Mouse (Mus musculus): ENCODE measurements around the gene Cacnb2. TPM values are rescaled to one million over a fixed set of nuclear protein-coding genes. Genes with fewer than 3 reads are reported as not detected.

The Cacnb2 gene
- polyA plus RNA-seq, 1 experiment from 2014 or later, result 0.95 TPM

GRCm38 (mm10) chr2:14984029-14984428 is 381.1 kb downstream of the Cacnb2 start:
- 85% methylated on average over 11 of the region's 11 CpGs for WGBS
- no peak for DNase-seq (ENCODE audit: low spot score)
- Histone ChIP-seq H3K36me3 (ENCODE audit: control insufficient read depth, insufficient read depth, low read length) (no peaks in the 10 kb centered on the region), H3K4me1 (replicated peaks; ENCODE audit: control insufficient read depth, insufficient read depth, low read length) (no peaks in the 10 kb centered on the region), H3K9me3 (ENCODE audit: control insufficient read depth, low read length) (no peaks in the 10 kb centered on the region), H3K4me3 (ENCODE audit: low read depth, low read length) (no peak overlapping the region), H3K27me3 (replicated peaks; ENCODE audit: control insufficient read depth, insufficient read depth, low read length) (no peaks in the 10 kb centered on the region), H3K27ac (ENCODE audit: low read depth, low read length) (no peak overlapping the region), H3K4me2 (no peak overlapping the region), H3K9ac (ENCODE audit: low read depth, low read length) (no peak overlapping the region)
- ATAC-seq (replicated peaks; ENCODE audit: low FRiP score), result no peak

- H3K27ac ChIP-seq (ENCODE audit: low read depth, low read length), result no peak overlapping the region
- ATAC-seq (replicated peaks; ENCODE audit: low FRiP score) (no peak), DNase-seq (ENCODE audit: low spot score) (no peak)
- no peak overlapping the region for H3K4me3 ChIP-seq (ENCODE audit: low read depth, low read length)
- H3K4me1 ChIP-seq (replicated peaks; ENCODE audit: control insufficient read depth, insufficient read depth, low read length), result no peaks in the 10 kb centered on the region
- H3K9ac ChIP-seq (ENCODE audit: low read depth, low read length), result no peak overlapping the region
- no peaks in the 10 kb centered on the region for H3K27me3 ChIP-seq (replicated peaks; ENCODE audit: control insufficient read depth, insufficient read depth, low read length)
- H3K4me2 ChIP-seq, result no peak overlapping the region
- no peaks in the 10 kb centered on the region for H3K9me3 ChIP-seq (ENCODE audit: control insufficient read depth, low read length)
- 80% methylated on average over 4 of the region's 4 CpGs for WGBS
- H3K36me3 ChIP-seq (ENCODE audit: control insufficient read depth, insufficient read depth, low read length), result no peaks in the 10 kb centered on the region
Observed at GRCm38 (mm10) chr2:14988451-14988850, 385.6 kb downstream of the Cacnb2 start.

- Histone ChIP-seq H3K4me1 (replicated peaks; ENCODE audit: control insufficient read depth, insufficient read depth, low read length) (no peaks in the 10 kb centered on the region), H3K4me3 (ENCODE audit: low read depth, low read length) (no peak overlapping the region), H3K27ac (ENCODE audit: low read depth, low read length) (no peak overlapping the region), H3K27me3 (replicated peaks; ENCODE audit: control insufficient read depth, insufficient read depth, low read length) (no peaks in the 10 kb centered on the region), H3K4me2 (no peak overlapping the region), H3K36me3 (ENCODE audit: control insufficient read depth, insufficient read depth, low read length) (no peaks in the 10 kb centered on the region), H3K9me3 (ENCODE audit: control insufficient read depth, low read length) (no peaks in the 10 kb centered on the region), H3K9ac (ENCODE audit: low read depth, low read length) (no peak overlapping the region)
- WGBS, result 81% methylated on average over 4 of the region's 4 CpGs
- ATAC-seq (replicated peaks; ENCODE audit: low FRiP score) (no peak), DNase-seq (ENCODE audit: low spot score) (no peak)
Observed at GRCm38 (mm10) chr2:14989350-14989749, 386.5 kb downstream of the Cacnb2 start.

GRCm38 (mm10) chr2:14992531-14992930 is 389.6 kb downstream of the Cacnb2 start:
- H3K36me3 ChIP-seq (ENCODE audit: control insufficient read depth, insufficient read depth, low read length), result no peaks in the 10 kb centered on the region
- H3K27ac ChIP-seq (ENCODE audit: low read depth, low read length), result no peak overlapping the region
- no peak overlapping the region for H3K4me3 ChIP-seq (ENCODE audit: low read depth, low read length)
- no peaks in the 10 kb centered on the region for H3K27me3 ChIP-seq (replicated peaks; ENCODE audit: control insufficient read depth, insufficient read depth, low read length)
- WGBS, result 85% methylated on average over 4 of the region's 4 CpGs
- H3K9me3 ChIP-seq (ENCODE audit: control insufficient read depth, low read length), result no peaks in the 10 kb centered on the region
- H3K9ac ChIP-seq (ENCODE audit: low read depth, low read length), result no peak overlapping the region
- DNase-seq (ENCODE audit: low spot score), result no peak
- no peaks in the 10 kb centered on the region for H3K4me1 ChIP-seq (replicated peaks; ENCODE audit: control insufficient read depth, insufficient read depth, low read length)
- no peak overlapping the region for H3K4me2 ChIP-seq
- ATAC-seq (replicated peaks; ENCODE audit: low FRiP score), result no peak

GRCm38 (mm10) chr2:14996036-14996435 is 393.1 kb downstream of the Cacnb2 start:
- WGBS, result 86% methylated on average over 4 of the region's 4 CpGs
- ATAC-seq (replicated peaks; ENCODE audit: low FRiP score), result no peak

GRCm38 (mm10) chr2:14997836-14998235 is 394.9 kb downstream of the Cacnb2 start:
- Histone ChIP-seq H3K27me3 (replicated peaks; ENCODE audit: control insufficient read depth, insufficient read depth, low read length) (no peaks in the 10 kb centered on the region), H3K9me3 (ENCODE audit: control insufficient read depth, low read length) (no peaks in the 10 kb centered on the region), H3K9ac (ENCODE audit: low read depth, low read length) (no peak overlapping the region), H3K36me3 (ENCODE audit: control insufficient read depth, insufficient read depth, low read length) (no peaks in the 10 kb centered on the region), H3K4me2 (no peak overlapping the region), H3K4me3 (ENCODE audit: low read depth, low read length) (no peak overlapping the region), H3K4me1 (replicated peaks; ENCODE audit: control insufficient read depth, insufficient read depth, low read length) (no peaks in the 10 kb centered on the region), H3K27ac (ENCODE audit: low read depth, low read length) (no peak overlapping the region)
- ATAC-seq (replicated peaks; ENCODE audit: low FRiP score), result no peak
- 81% methylated on average over 5 of the region's 5 CpGs for WGBS
- DNase-seq (ENCODE audit: low spot score), result no peak

More at GRCm38 (mm10) chr2:14996036-14996435, 393.1 kb downstream of the Cacnb2 start:
- Histone ChIP-seq H3K27ac (ENCODE audit: low read depth, low read length) (no peak overlapping the region), H3K4me3 (ENCODE audit: low read depth, low read length) (no peak overlapping the region), H3K4me2 (no peak overlapping the region), H3K36me3 (ENCODE audit: control insufficient read depth, insufficient read depth, low read length) (no peaks in the 10 kb centered on the region), H3K9ac (ENCODE audit: low read depth, low read length) (no peak overlapping the region), H3K27me3 (replicated peaks; ENCODE audit: control insufficient read depth, insufficient read depth, low read length) (no peaks in the 10 kb centered on the region), H3K9me3 (ENCODE audit: control insufficient read depth, low read length) (no peaks in the 10 kb centered on the region), H3K4me1 (replicated peaks; ENCODE audit: control insufficient read depth, insufficient read depth, low read length) (no peaks in the 10 kb centered on the region)
- no peak for DNase-seq (ENCODE audit: low spot score)

GRCm38 (mm10) chr2:15007531-15007930 is 404.6 kb downstream of the Cacnb2 start:
- H3K36me3 ChIP-seq (ENCODE audit: control insufficient read depth, insufficient read depth, low read length), result no peaks in the 10 kb centered on the region
- no peak overlapping the region for H3K4me2 ChIP-seq
- no peaks in the 10 kb centered on the region for H3K4me1 ChIP-seq (replicated peaks; ENCODE audit: control insufficient read depth, insufficient read depth, low read length)
- H3K9me3 ChIP-seq (ENCODE audit: control insufficient read depth, low read length), result no peaks in the 10 kb centered on the region
- H3K4me3 ChIP-seq (ENCODE audit: low read depth, low read length), result no peak overlapping the region
- 88% methylated on average over 3 of the region's 3 CpGs for WGBS
- DNase-seq (ENCODE audit: low spot score) (no peak), ATAC-seq (replicated peaks; ENCODE audit: low FRiP score) (no peak)
- H3K27ac ChIP-seq (ENCODE audit: low read depth, low read length), result no peak overlapping the region
- H3K27me3 ChIP-seq (replicated peaks; ENCODE audit: control insufficient read depth, insufficient read depth, low read length), result no peaks in the 10 kb centered on the region
- no peak overlapping the region for H3K9ac ChIP-seq (ENCODE audit: low read depth, low read length)

GRCm38 (mm10) chr2:15008072-15008471 is 405.2 kb downstream of the Cacnb2 start:
- WGBS, result 86% methylated on average over 1 of the region's 1 CpGs
- Histone ChIP-seq H3K36me3 (ENCODE audit: control insufficient read depth, insufficient read depth, low read length) (no peaks in the 10 kb centered on the region), H3K4me2 (no peak overlapping the region), H3K4me3 (ENCODE audit: low read depth, low read length) (no peak overlapping the region), H3K27ac (ENCODE audit: low read depth, low read length) (no peak overlapping the region), H3K9ac (ENCODE audit: low read depth, low read length) (no peak overlapping the region), H3K4me1 (replicated peaks; ENCODE audit: control insufficient read depth, insufficient read depth, low read length) (no peaks in the 10 kb centered on the region), H3K9me3 (ENCODE audit: control insufficient read depth, low read length) (no peaks in the 10 kb centered on the region), H3K27me3 (replicated peaks; ENCODE audit: control insufficient read depth, insufficient read depth, low read length) (no peaks in the 10 kb centered on the region)
- DNase-seq (ENCODE audit: low spot score) (no peak), ATAC-seq (replicated peaks; ENCODE audit: low FRiP score) (no peak)

GRCm38 (mm10) chr2:15026817-15027216 is 423.9 kb downstream of the Cacnb2 start:
- H3K4me1 ChIP-seq (replicated peaks; ENCODE audit: control insufficient read depth, insufficient read depth, low read length), result no peaks in the 10 kb centered on the region
- H3K9ac ChIP-seq (ENCODE audit: low read depth, low read length), result no peak overlapping the region
- ATAC-seq (replicated peaks; ENCODE audit: low FRiP score), result no peak
- 88% methylated on average over 3 of the region's 3 CpGs for WGBS
- H3K27ac ChIP-seq (ENCODE audit: low read depth, low read length), result no peak overlapping the region
- no peak overlapping the region for H3K4me3 ChIP-seq (ENCODE audit: low read depth, low read length)
- DNase-seq (ENCODE audit: low spot score), result no peak
- peaks cover 2% of the 10 kb centered on the region; the same call in 1 of the 2 replicates for H3K36me3 ChIP-seq (ENCODE audit: control insufficient read depth, insufficient read depth, low read length)
- H3K9me3 ChIP-seq (ENCODE audit: control insufficient read depth, low read length), result no peaks in the 10 kb centered on the region
- no peak overlapping the region for H3K4me2 ChIP-seq
- no peaks in the 10 kb centered on the region for H3K27me3 ChIP-seq (replicated peaks; ENCODE audit: control insufficient read depth, insufficient read depth, low read length)

All from liver, embryonic 11.5 days (tissue).